ENCODE assay signal across 21 mouse cellular contexts in genomic region chr10:42897166-42897565, GRCm38 (mm10). TPM values are rescaled to one million over a fixed set of nuclear protein-coding genes. Genes with fewer than 3 reads are reported as not detected.
DNase-seq lines count a peak whose midpoint lies in the region; ATAC-seq and TF ChIP-seq lines count a peak whose summit lies in the region.
"Had no signal": no experiment of that assay in that cellular context is flagged by ENCODE, and none has a peak within 500 bp of the region (broad histone marks: within the 10 kb centered on the region; RNA-seq: fewer than 3 reads in every experiment).

No protein-coding gene starts in this region.

- no peak overlapping the region for H3K4me2 ChIP-seq in forebrain, embryonic 11.5 days (ENCODE audit: low read depth, low read length, severe bottlenecking)
- no peak overlapping the region for H3K4me2 ChIP-seq in forebrain, embryonic 13.5 days
- H3K4me2 ChIP-seq: embryonic facial prominence, embryonic 15.5 days; heart, embryonic 15.5 days; hindbrain, embryonic 13.5 days; intestine, embryonic 15.5 days; midbrain, embryonic 11.5 days; stomach, embryonic 15.5 days had no signal

- H3K27ac ChIP-seq in forebrain, embryonic 11.5 days (ENCODE audit: low read depth, low read length): no peak overlapping the region
- H3K27ac ChIP-seq in forebrain, embryonic 13.5 days: no peak overlapping the region
- H3K27ac ChIP-seq in thymus, adult 2 months (ENCODE audit: control insufficient read depth, insufficient read depth, low read length): peak overlapping the region; percentile 84
- H3K27ac ChIP-seq in bone marrow, adult 2 months (ENCODE audit: control insufficient read depth, insufficient read depth, low read depth, low read length, poor library complexity): peak overlapping the region; percentile 77
- H3K27ac ChIP-seq: embryonic facial prominence, embryonic 15.5 days; forebrain, embryonic 10.5 days; heart, embryonic 15.5 days; hindbrain, embryonic 13.5 days; intestine, embryonic 15.5 days; macrophage; stomach, embryonic 15.5 days had no signal

- no peaks in the 10 kb centered on the region for H3K27me3 ChIP-seq in forebrain, embryonic 11.5 days (ENCODE audit: control insufficient read depth, insufficient read depth, low read length)
- no peaks in the 10 kb centered on the region for H3K27me3 ChIP-seq in forebrain, embryonic 13.5 days
- H3K27me3 ChIP-seq in thymus, adult 2 months (ENCODE audit: control insufficient read depth, insufficient read depth, low read length): no peaks in the 10 kb centered on the region
- H3K27me3 ChIP-seq: embryonic facial prominence, embryonic 15.5 days; heart, embryonic 15.5 days; intestine, embryonic 15.5 days; stomach, embryonic 15.5 days had no signal

- H3K4me1 ChIP-seq in forebrain, embryonic 11.5 days (replicated peaks; ENCODE audit: control insufficient read depth, insufficient read depth, low read length): no peaks in the 10 kb centered on the region
- H3K4me1 ChIP-seq in forebrain, embryonic 13.5 days: no peaks in the 10 kb centered on the region
- peaks cover 60% of the 10 kb centered on the region for H3K4me1 ChIP-seq in thymus, adult 2 months (replicated peaks; ENCODE audit: control insufficient read depth, insufficient read depth, low read length)
- peaks cover 11% of the 10 kb centered on the region for H3K4me1 ChIP-seq in bone marrow, adult 2 months (ENCODE audit: control insufficient read depth, insufficient read depth, low read length)
- H3K4me1 ChIP-seq: embryonic facial prominence, embryonic 15.5 days had no signal

- H3K9me3 ChIP-seq in forebrain, embryonic 11.5 days (ENCODE audit: control insufficient read depth, low read length): no peaks in the 10 kb centered on the region
- H3K9me3 ChIP-seq in forebrain, embryonic 13.5 days (replicated peaks): no peaks in the 10 kb centered on the region
- H3K9me3 ChIP-seq: embryonic facial prominence, embryonic 15.5 days; forebrain, embryonic 10.5 days; heart, embryonic 15.5 days; hindbrain, embryonic 13.5 days; intestine, embryonic 15.5 days; stomach, embryonic 15.5 days had no signal

- H3K4me3 ChIP-seq in forebrain, embryonic 11.5 days (ENCODE audit: low read depth, low read length): no peak overlapping the region
- H3K4me3 ChIP-seq in forebrain, embryonic 13.5 days: no peak overlapping the region
- H3K4me3 ChIP-seq in thymus, adult 2 months (ENCODE audit: control insufficient read depth, insufficient read depth, low read length): no peak overlapping the region
- H3K4me3 ChIP-seq in bone marrow, adult 2 months (replicated peaks; ENCODE audit: control insufficient read depth, low read depth, low read length): no peak overlapping the region
- H3K4me3 ChIP-seq: embryonic facial prominence, embryonic 15.5 days; forebrain, embryonic 10.5 days; heart, embryonic 15.5 days; hindbrain, embryonic 13.5 days; intestine, embryonic 15.5 days; stomach, embryonic 15.5 days had no signal

- no peak overlapping the region for H3K9ac ChIP-seq in forebrain, embryonic 11.5 days (ENCODE audit: low read length)
- H3K9ac ChIP-seq in forebrain, embryonic 13.5 days: no peak overlapping the region
- H3K9ac ChIP-seq: embryonic facial prominence, embryonic 15.5 days; heart, embryonic 15.5 days; hindbrain, embryonic 13.5 days; intestine, embryonic 15.5 days; stomach, embryonic 15.5 days had no signal

- H3K36me3 ChIP-seq in forebrain, embryonic 11.5 days (ENCODE audit: control insufficient read depth, insufficient read depth, low read length): no peaks in the 10 kb centered on the region
- H3K36me3 ChIP-seq in forebrain, embryonic 13.5 days (ENCODE audit: poor library complexity, severe bottlenecking): no peaks in the 10 kb centered on the region
- H3K36me3 ChIP-seq in thymus, adult 2 months (ENCODE audit: control insufficient read depth, insufficient read depth, low read length): no peaks in the 10 kb centered on the region
- H3K36me3 ChIP-seq: embryonic facial prominence, embryonic 15.5 days; forebrain, embryonic 10.5 days; heart, embryonic 15.5 days; hindbrain, embryonic 13.5 days; intestine, embryonic 15.5 days; stomach, embryonic 15.5 days had no signal

- WGBS in forebrain, embryonic 11.5 days: 86% methylated on average over 4 of the region's 4 CpGs
- WGBS in forebrain, embryonic 13.5 days: 90% methylated on average over 4 of the region's 4 CpGs
- WGBS in thymus, adult 2 months: 45% methylated on average over 4 of the region's 4 CpGs
- WGBS in bone marrow, adult 2 months: 43% methylated on average over 4 of the region's 4 CpGs

- TF ChIP-seq POLR2A in thymus, adult 2 months (IDR thresholded peaks at IDR 0.05; ENCODE audit: control insufficient read depth, extremely low read depth, insufficient read depth, low read length, poor library complexity): no peak
- no peak for TF ChIP-seq POLR2A in bone marrow, adult 2 months (IDR thresholded peaks at IDR 0.05; ENCODE audit: borderline replicate concordance, control insufficient read depth, low read depth, low read length)

- ATAC-seq in forebrain, embryonic 11.5 days (replicated peaks; ENCODE audit: low FRiP score): no peak
- no peak for ATAC-seq in forebrain, embryonic 13.5 days
- ATAC-seq: intestine, embryonic 15.5 days had no signal

- DNase-seq in forebrain, embryonic 11.5 days (ENCODE audit: low spot score): peak; percentile 2
- no peak for DNase-seq in thymus, adult 2 months
- no peak for DNase-seq in thymus, adult 18-20 months
- DNase-seq in thymus, postnatal 36 days: peak; percentile 29 to 31
- DNase-seq in urinary bladder, adult 18-20 months (ENCODE audit: low spot score in 2 of 2): no peak
- DNase-seq in urinary bladder, adult 2 months (ENCODE audit: low spot score): no peak
- DNase-seq: cerebellum, adult 8-10 months; embryo, embryonic 11 days; kidney, postnatal 4 days; liver; lung, adult 2 months had no signal

- TF ChIP-seq CTCF in thymus, adult 2 months (IDR thresholded peaks at IDR 0.05; ENCODE audit: borderline replicate concordance, control insufficient read depth, extremely low read depth, insufficient read depth, low read length, poor library complexity): no peak
- no peak for TF ChIP-seq CTCF in bone marrow, adult 2 months (IDR thresholded peaks at IDR 0.05; ENCODE audit: control insufficient read depth, insufficient read depth, low read length)

RNA-seq across cellular contexts. Expression of gene Scml4, which starts 37.0 kb away (rescaled TPM):
- polyA plus RNA-seq in forebrain, embryonic 11.5 days (2014; fragmentation: Nextera tagmentation; extraction: Ambion mirVana): 0.83 and 1.4 TPM in 2 replicates
- 5.2 and 7.6 TPM in 2 replicates for polyA plus RNA-seq in forebrain, embryonic 13.5 days (2015; fragmentation: Nextera tagmentation; extraction: Ambion mirVana)
- 32.9 and 42.5 TPM in 2 replicates for polyA plus RNA-seq in thymus, adult 2 months (2012; rRNA removed)
- 2.4 and 3.7 TPM in 2 replicates for polyA plus RNA-seq in bone marrow, adult 2 months (2011; ENCODE audit: insufficient read depth, insufficient read length, low replicate concordance, missing spikeins)
- 0.73 and 1.1 TPM in 2 replicates for polyA plus RNA-seq in urinary bladder, adult 2 months (2012; rRNA removed)
- polyA plus RNA-seq: macrophage had no signal

Comparison
In these comparisons a context has a peak if more than half of its experiments do, and no peak if none do; other contexts are left out.
1. DNase-seq: peak in forebrain, embryonic 11.5 days (single experiment) and thymus, postnatal 36 days (2 of 2); none in thymus, adult 2 months (single experiment), thymus, adult 18-20 months (0 of 2), urinary bladder, adult 18-20 months (0 of 2) and urinary bladder, adult 2 months (single experiment).
2. H3K27ac ChIP-seq: peak in thymus, adult 2 months (single experiment) and bone marrow, adult 2 months (single experiment); none in forebrain, embryonic 11.5 days (single experiment) and forebrain, embryonic 13.5 days (single experiment).